Mouse (Mus musculus) cerebellum, adult 2 months (tissue): Measurements from ENCODE around the gene Ptbp3. TPM values are rescaled to one million over a fixed set of nuclear protein-coding genes. Genes with fewer than 3 reads are reported as not detected.

Source experiments
- DNase-seq, 2 experiments: peaks; one replicate each; pipeline ENCODE4 v3.0.0; 2021
- H3K27ac ChIP-seq: fragments of 200-500 bp; 2 replicates; pipeline ENCODE4 v1.5.1; 2012; ENCODE audit warnings: low read length, control low read depth, inconsistent platforms; ENCODE audit not compliant: insufficient read depth
- H3K27me3 ChIP-seq: fragments of 200-500 bp; 2 replicates; pipeline ENCODE4 v1.6.1; 2012; ENCODE audit warnings: inconsistent platforms, mild to moderate bottlenecking, low read length, moderate library complexity; ENCODE audit not compliant: control insufficient read depth, insufficient read depth
- H3K4me1 ChIP-seq: fragments of 200-500 bp; 2 replicates; pipeline ENCODE4 v1.6.1; 2011; ENCODE audit warnings: low read length; ENCODE audit not compliant: control insufficient read depth, insufficient read depth
- H3K4me3 ChIP-seq: fragments of 200-500 bp; replicated peaks from 2 replicates; pipeline ENCODE3; 2011; ENCODE audit warnings: mild to moderate bottlenecking, low read depth, low read length, control low read depth; ENCODE audit not compliant: insufficient read depth
- CTCF ChIP-seq: fragments of 200-500 bp; IDR thresholded peaks from 2 replicates; pipeline ENCODE4 v1.5.1; 2011; ENCODE audit warnings: low read depth, mild to moderate bottlenecking, control low read depth, low read length, moderate library complexity, borderline replicate concordance; ENCODE audit not compliant: insufficient read depth
- POLR2A ChIP-seq: fragments of 200-500 bp; IDR thresholded peaks from 2 replicates; pipeline ENCODE4 v1.6.1; 2011; ENCODE audit warnings: low read length, control low read depth, borderline replicate concordance; ENCODE audit not compliant: insufficient read depth
- WGBS: fragments of 180-500 bp; shearing (Covaris S2); methylation state at CpG from one replicate; pipeline ENCODE4 v1.1.7; 2018; 5-methylcytosine and 5-hydroxymethylcytosine counted together
- polyA plus RNA-seq: library from polyadenylated mRNA; depleted of rRNA; stranded (reverse); fragments of >200 nt; gene quantifications from 2 replicates; pipeline ENCODE4 v1.2.3, GENCODE M21; 2012

The Ptbp3 gene
- polyA plus RNA-seq, 1 experiment = 6.7 TPM

GRCm38 (mm10) chr4:59509558-59509957 is 39.6 kb downstream of the Ptbp3 start:
- TF ChIP-seq POLR2A (no peak), CTCF (no peak)
- Histone ChIP-seq H3K4me1 (no peaks in the 10 kb centered on the region), H3K27me3 (no peaks in the 10 kb centered on the region), H3K4me3 (no peak overlapping the region), H3K27ac (no peak overlapping the region)
- no peak for DNase-seq
- 98% methylated on average over 2 of the region's 2 CpGs for WGBS

- Histone ChIP-seq H3K27me3 (no peaks in the 10 kb centered on the region), H3K4me3 (no peak overlapping the region), H3K27ac (no peak overlapping the region), H3K4me1 (no peaks in the 10 kb centered on the region)
- DNase-seq = no peak
- TF ChIP-seq POLR2A = no peak
- no peak for TF ChIP-seq CTCF
- 90% methylated on average over 2 of the region's 2 CpGs for WGBS
Measured at GRCm38 (mm10) chr4:59507766-59508165, 41.4 kb downstream of the Ptbp3 start.

GRCm38 (mm10) chr4:59506704-59507103 is 42.5 kb downstream of the Ptbp3 start:
- no peak overlapping the region for H3K27ac ChIP-seq
- 94% methylated on average over 3 of the region's 3 CpGs for WGBS
- no peak overlapping the region for H3K4me3 ChIP-seq
- no peaks in the 10 kb centered on the region for H3K27me3 ChIP-seq
- TF ChIP-seq CTCF (no peak), POLR2A (no peak)
- no peak for DNase-seq
- no peaks in the 10 kb centered on the region for H3K4me1 ChIP-seq

- Histone ChIP-seq H3K4me1 (no peaks in the 10 kb centered on the region), H3K4me3 (no peak overlapping the region), H3K27ac (no peak overlapping the region), H3K27me3 (no peaks in the 10 kb centered on the region)
- DNase-seq = no peak
- TF ChIP-seq POLR2A (no peak), CTCF (no peak)
- 83% methylated on average over 3 of the region's 3 CpGs for WGBS
Measured at GRCm38 (mm10) chr4:59505481-59505880, 43.7 kb downstream of the Ptbp3 start.

DNA sequence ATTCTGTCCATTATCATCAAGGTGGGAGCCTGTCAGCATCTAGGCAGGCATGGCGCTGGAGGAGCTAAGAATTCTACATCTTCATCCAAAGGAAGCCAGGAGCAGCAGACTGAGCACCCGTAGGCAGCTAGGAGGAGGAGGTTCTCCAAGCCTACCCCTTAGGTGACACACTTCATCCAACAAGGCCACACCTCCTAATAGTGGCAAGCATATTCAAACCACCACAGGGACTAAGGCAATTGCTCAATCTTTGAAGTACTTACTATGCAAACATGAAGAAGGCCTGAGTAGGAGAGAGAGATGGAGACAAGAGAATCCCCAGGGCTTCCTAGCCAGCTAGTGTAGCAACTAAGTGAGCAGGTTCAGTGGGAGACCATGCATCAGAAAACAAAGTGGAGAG is 58.1 kb downstream of the Ptbp3 start:
- TF ChIP-seq CTCF = no peak
- no peak for TF ChIP-seq POLR2A
- Histone ChIP-seq H3K27ac (no peak overlapping the region), H3K27me3 (no peaks in the 10 kb centered on the region), H3K4me1 (no peaks in the 10 kb centered on the region), H3K4me3 (no peak overlapping the region)
- no peak for DNase-seq
- 91% methylated on average over 2 of the region's 2 CpGs for whole genome bisulfite sequencing

DNA sequence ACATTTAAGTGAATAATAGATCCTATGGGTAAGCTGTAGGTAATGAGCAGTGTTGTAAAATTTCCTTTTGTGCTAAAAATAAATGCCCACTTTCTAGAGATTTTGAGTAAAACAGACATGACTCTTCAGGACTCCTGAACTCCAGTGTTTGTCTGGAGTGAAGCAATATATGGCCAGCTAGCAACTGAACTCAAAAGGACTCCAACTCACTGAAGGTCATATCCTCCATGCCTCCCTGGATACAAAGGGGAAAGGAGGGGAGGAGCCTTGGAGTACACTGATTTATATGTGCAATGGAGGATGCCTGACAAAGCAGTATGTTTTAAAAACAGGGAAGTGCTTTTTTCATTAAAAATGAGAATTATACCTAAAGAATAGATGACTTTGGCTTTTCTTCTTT is 77.9 kb downstream of the Ptbp3 start:
- DNase-seq = no peak
- TF ChIP-seq POLR2A (no peak), CTCF (no peak)
- Histone ChIP-seq H3K27me3 (no peaks in the 10 kb centered on the region), H3K4me1 (no peaks in the 10 kb centered on the region), H3K4me3 (no peak overlapping the region), H3K27ac (no peak overlapping the region)

- Histone ChIP-seq H3K27me3 (no peaks in the 10 kb centered on the region), H3K4me1 (no peaks in the 10 kb centered on the region), H3K4me3 (no peak overlapping the region), H3K27ac (no peak overlapping the region)
- 81% methylated on average over 2 of the region's 2 CpGs for WGBS
- no peak for DNase-seq
- no peak for TF ChIP-seq CTCF
- TF ChIP-seq POLR2A = no peak
Measured at GRCm38 (mm10) chr4:59465449-59465848, 83.7 kb downstream of the Ptbp3 start.

DNA sequence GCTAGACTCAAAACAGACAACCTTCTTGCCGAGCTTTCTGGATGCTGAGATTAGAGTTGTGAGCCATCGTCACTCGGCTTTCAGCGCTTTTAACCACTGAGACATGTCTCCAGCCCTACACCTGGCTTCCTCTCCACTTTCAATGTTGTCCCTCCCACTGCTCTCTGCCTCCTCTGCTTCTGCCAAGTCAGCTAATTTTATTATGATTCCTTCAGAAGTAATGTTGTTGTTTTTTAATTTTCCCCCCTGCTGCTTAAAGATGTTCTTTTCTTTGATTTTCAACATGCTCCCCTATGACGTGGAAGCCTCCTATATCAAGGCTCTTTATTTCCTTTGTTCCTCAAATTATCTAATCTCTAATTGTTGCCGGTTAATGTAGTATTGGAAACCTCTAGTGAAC is 84.5 kb downstream of the Ptbp3 start:
- Histone ChIP-seq H3K27ac (no peak overlapping the region), H3K4me3 (no peak overlapping the region), H3K27me3 (no peaks in the 10 kb centered on the region), H3K4me1 (no peaks in the 10 kb centered on the region)
- no peak for DNase-seq
- no peak for TF ChIP-seq CTCF
- TF ChIP-seq POLR2A = no peak
- WGBS = 82% methylated on average over 6 of the region's 6 CpGs

GRCm38 (mm10) chr4:59462494-59462893 is 86.7 kb downstream of the Ptbp3 start:
- H3K27me3 ChIP-seq = no peaks in the 10 kb centered on the region
- no peak for DNase-seq
- WGBS = 65% methylated on average over 6 of the region's 6 CpGs

More at GRCm38 (mm10) chr4:59462494-59462893, 86.7 kb downstream of the Ptbp3 start:
- no peak overlapping the region for H3K27ac ChIP-seq
- H3K4me1 ChIP-seq = no peaks in the 10 kb centered on the region
- no peak overlapping the region for H3K4me3 ChIP-seq
- TF ChIP-seq CTCF (no peak), POLR2A (no peak)
